Mouse (Mus musculus): Measurements from ENCODE around the gene Actr5. TPM values are rescaled to one million over a fixed set of nuclear protein-coding genes. Genes with fewer than 3 reads are reported as not detected.

Gene Actr5
- polyA plus RNA-seq, 1 experiment from 2014 or later, result 8.7 TPM

DNA sequence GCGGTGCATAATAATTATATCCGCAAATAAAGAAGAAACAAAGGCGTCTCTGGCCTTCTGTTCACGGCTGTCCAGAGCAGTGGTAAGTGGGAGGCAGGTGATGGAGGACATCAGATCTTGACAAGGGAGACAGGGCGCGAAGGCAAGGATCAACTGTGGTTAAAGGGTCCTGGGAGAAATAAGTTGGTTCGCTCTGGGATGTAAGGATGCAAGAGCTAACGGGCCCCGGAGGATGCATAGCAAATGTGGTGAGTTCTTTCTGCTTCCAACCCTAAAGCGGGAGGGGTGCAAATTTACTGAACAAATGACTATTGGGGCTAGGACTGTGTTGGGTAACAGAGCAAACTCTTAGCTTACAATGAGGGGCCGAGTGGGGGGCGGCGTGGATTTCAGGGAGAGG is 9.0 kb upstream of the Actr5 start:
- H3K4me1 ChIP-seq, result peaks cover 5% of the 10 kb centered on the region
- H3K9me3 ChIP-seq, result no peaks in the 10 kb centered on the region
- H3K4me2 ChIP-seq, result no peak overlapping the region
- peaks cover 90% of the 10 kb centered on the region for H3K27me3 ChIP-seq (replicated peaks)
- no peak for ATAC-seq (ENCODE audit: insufficient read depth, low FRiP score, low read depth)
- 3% methylated on average over 13 of the region's 13 CpGs for WGBS
- H3K4me3 ChIP-seq (replicated peaks), result no peak overlapping the region
- no peak overlapping the region for H3K27ac ChIP-seq
- no peak overlapping the region for H3K9ac ChIP-seq
- H3K36me3 ChIP-seq, result no peaks in the 10 kb centered on the region

DNA sequence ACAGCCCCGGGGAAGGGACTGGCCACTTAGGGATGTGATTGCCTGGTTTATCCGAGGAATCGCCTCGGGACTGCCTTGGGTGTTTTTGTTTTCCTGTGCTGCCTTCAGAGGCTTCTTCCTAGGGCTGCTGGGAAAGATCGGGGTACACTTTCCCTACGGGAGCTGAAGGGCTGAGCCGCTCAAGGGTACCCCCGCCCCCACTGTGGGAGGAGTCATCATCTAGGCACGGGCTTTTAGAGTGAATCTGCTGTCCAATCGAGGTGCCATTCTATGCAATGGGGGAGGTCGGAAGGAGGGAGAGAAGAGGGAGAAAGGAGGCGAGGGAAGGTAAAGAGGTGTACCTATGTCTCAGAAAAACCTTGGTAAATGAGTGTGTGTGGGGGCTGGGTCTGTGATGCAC is 8.4 kb upstream of the Actr5 start:
- no peak for ATAC-seq (ENCODE audit: insufficient read depth, low FRiP score, low read depth)
- no peak overlapping the region for H3K4me2 ChIP-seq
- H3K27ac ChIP-seq, result no peak overlapping the region
- H3K36me3 ChIP-seq, result no peaks in the 10 kb centered on the region
- no peak overlapping the region for H3K9ac ChIP-seq
- WGBS, result 1% methylated on average over 12 of the region's 12 CpGs
- H3K9me3 ChIP-seq, result no peaks in the 10 kb centered on the region
- peaks cover 84% of the 10 kb centered on the region for H3K27me3 ChIP-seq (replicated peaks)
- peaks cover 4% of the 10 kb centered on the region; the same call in 1 of the 2 replicates for H3K4me1 ChIP-seq
- no peak overlapping the region for H3K4me3 ChIP-seq (replicated peaks)

DNA sequence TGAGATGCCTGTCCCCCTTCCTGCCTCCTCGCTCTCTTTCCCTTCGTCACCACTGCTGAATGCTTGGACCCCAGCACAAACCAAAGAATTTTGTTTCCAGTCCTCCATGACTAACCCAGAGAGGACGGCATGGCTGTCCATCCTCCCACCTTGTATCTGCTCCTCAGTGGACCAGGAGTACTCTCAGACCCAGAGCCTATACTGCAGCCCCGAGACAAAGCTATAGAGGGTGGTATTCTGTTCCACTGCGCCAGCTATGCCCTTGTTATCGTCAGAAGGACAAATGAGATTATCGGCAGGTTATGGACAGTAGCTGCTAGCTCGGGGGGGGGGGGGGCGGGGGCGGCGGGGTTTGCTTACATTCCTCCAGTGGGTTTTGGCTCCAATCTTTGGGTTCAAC is 7.9 kb upstream of the Actr5 start:
- Histone ChIP-seq H3K9ac (no peak overlapping the region), H3K4me2 (no peak overlapping the region), H3K4me1 (peaks cover 4% of the 10 kb centered on the region; the same call in 1 of the 2 replicates), H3K4me3 (replicated peaks) (no peak overlapping the region), H3K27ac (no peak overlapping the region), H3K9me3 (no peaks in the 10 kb centered on the region), H3K36me3 (no peaks in the 10 kb centered on the region), H3K27me3 (replicated peaks) (peaks cover 79% of the 10 kb centered on the region)
- WGBS, result 12% methylated on average over 11 of the region's 11 CpGs
- ATAC-seq (ENCODE audit: insufficient read depth, low FRiP score, low read depth), result no peak

DNA sequence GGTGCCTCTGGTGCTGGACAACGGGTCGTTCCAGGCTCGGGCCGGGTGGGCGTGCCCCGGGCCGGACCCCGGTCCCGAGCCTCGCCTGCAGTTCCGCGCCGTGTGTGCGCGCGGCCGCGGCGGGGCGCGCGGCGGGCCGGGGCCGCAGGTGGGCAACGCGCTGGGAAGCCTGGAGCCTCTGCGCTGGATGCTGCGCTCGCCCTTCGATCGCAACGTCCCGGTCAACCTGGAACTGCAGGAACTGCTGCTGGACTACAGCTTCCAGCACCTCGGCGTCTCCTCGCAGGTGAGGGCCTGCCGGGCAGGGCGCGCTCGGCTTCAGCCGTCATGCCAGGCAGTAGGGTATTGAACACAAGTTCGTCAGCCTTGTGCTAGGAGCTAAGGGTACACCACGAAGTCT is 543 bp downstream of the Actr5 start:
- H3K4me3 ChIP-seq (replicated peaks), result peak overlapping the region; percentile 64
- WGBS, result under 1% methylated on average over 44 of the region's 44 CpGs
- H3K27ac ChIP-seq, result peak overlapping the region; percentile 95
- H3K4me2 ChIP-seq, result peak overlapping the region; percentile 59
- no peaks in the 10 kb centered on the region for H3K9me3 ChIP-seq
- peaks cover 21% of the 10 kb centered on the region for H3K36me3 ChIP-seq
- peak overlapping the region; percentile 67 for H3K9ac ChIP-seq
- 0 out of 2 replicates have a peak, but pooled peaks cover 7% of the 10 kb centered on the region for H3K4me1 ChIP-seq
- peak; percentile 69 for ATAC-seq (ENCODE audit: insufficient read depth, low FRiP score, low read depth)
- H3K27me3 ChIP-seq (replicated peaks), result no peaks in the 10 kb centered on the region; the same call in 1 of the 2 replicates

DNA sequence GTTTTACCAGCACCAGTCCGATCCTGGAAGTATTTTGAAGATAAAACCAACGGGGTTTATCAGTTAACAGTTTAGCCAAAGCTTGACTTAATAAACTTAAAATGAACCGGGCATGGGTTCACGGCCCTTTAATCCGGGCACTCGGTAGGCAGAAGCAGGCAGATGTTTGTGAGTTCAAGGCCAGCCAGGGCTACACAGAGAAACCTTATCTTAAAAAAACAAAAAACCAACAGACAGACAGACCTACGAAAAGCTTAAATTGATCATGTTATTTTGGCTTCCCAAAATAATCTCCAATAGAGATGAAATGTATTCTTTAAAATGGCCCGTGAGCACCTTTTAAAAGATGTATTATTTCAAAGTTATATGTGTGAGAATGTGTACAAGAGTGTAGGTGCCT is 1.0 kb downstream of the Actr5 start:
- Histone ChIP-seq H3K9ac (peak overlapping the region; percentile 67; the same call in 1 of the 2 replicates), H3K27ac (no peak overlapping the region)

DNA sequence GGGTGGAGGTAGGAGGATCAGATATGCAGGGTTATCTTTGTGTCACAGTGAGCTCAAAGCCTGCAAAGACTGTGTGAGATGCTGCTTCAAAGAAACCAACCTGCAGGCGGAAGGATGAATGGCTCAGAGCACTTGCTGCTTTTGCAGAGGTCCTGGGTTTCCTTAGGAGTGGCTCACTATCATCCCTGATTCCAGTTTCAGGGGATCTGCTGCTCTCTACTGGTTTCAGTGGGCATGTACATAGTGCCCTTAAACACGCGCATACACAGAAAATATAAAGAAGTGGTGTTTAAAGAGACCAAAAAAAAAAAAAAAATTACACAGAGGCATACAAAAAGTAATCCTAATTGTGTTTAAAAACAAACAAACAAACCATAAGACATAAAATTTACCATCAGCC is 4.2 kb downstream of the Actr5 start:
- WGBS, result 79% methylated on average over 3 of the region's 3 CpGs

More for the DNA sequence above, 1.0 kb downstream of the Actr5 start:
- Histone ChIP-seq H3K36me3 (peaks cover 21% of the 10 kb centered on the region), H3K4me3 (replicated peaks) (peak overlapping the region; percentile 64), H3K9me3 (no peaks in the 10 kb centered on the region), H3K4me1 (0 out of 2 replicates have a peak, but pooled peaks cover 7% of the 10 kb centered on the region), H3K4me2 (peak overlapping the region; percentile 59), H3K27me3 (replicated peaks) (no peaks in the 10 kb centered on the region)
- WGBS, result 29% methylated on average over 8 of the region's 8 CpGs
- ATAC-seq (ENCODE audit: insufficient read depth, low FRiP score, low read depth), result no peak

DNA sequence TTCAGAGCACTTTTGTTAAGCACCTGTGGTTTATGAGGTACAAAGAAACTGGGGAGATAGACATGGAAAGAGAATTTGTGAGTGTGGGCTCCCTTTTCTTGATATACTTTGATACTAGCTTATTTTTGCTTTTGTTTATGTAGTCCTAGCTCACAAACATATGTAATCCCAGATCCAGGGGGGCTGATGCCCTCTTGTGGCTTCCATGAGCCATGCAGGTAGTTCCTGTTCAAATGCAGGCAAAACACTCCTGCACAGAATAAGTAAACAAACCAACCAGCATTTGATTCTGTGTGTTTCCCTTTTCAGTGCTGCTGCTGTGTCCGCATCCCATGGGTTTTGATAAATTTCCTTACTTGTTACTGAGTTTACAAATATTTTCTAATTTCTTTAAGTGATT is 4.7 kb downstream of the Actr5 start:
- peaks cover 50% of the 10 kb centered on the region for H3K36me3 ChIP-seq

More for the DNA sequence above, 4.2 kb downstream of the Actr5 start:
- Histone ChIP-seq H3K4me2 (no peak overlapping the region), H3K27ac (no peak overlapping the region), H3K27me3 (replicated peaks) (no peaks in the 10 kb centered on the region), H3K36me3 (peaks cover 50% of the 10 kb centered on the region), H3K9me3 (no peaks in the 10 kb centered on the region), H3K9ac (no peak overlapping the region), H3K4me3 (replicated peaks) (no peak overlapping the region), H3K4me1 (0 out of 2 replicates have a peak, but pooled peaks cover 7% of the 10 kb centered on the region)
- no peak for ATAC-seq (ENCODE audit: insufficient read depth, low FRiP score, low read depth)

DNA sequence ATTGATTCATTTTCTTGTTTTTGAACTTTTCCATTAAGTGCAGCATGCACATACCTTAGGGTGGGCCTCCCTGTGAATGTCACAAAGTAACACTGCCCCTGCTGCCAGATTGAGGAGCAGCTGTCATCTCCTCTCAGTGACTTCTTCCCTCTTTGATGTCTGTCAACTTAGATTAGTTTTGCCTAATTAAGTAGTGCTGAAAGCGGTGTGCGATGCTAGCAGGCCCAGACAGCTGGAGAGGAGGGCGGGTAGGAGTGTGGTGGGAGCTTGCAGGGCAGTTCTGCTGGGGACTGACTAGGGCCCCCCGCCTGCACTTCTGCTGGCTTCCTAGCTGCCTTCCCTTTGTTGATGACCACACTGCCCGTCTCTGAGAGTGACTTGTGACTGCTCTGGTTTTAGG is 7.2 kb downstream of the Actr5 start:
- H3K36me3 ChIP-seq, result peaks cover 69% of the 10 kb centered on the region
- H3K27me3 ChIP-seq (replicated peaks), result no peaks in the 10 kb centered on the region
- no peaks in the 10 kb centered on the region for H3K9me3 ChIP-seq
- H3K9ac ChIP-seq, result no peak overlapping the region
- 88% methylated on average over 5 of the region's 5 CpGs for WGBS
- H3K27ac ChIP-seq, result no peak overlapping the region
- no peaks in the 10 kb centered on the region for H3K4me1 ChIP-seq
- no peak overlapping the region for H3K4me2 ChIP-seq
- no peak overlapping the region for H3K4me3 ChIP-seq (replicated peaks)
- ATAC-seq (ENCODE audit: insufficient read depth, low FRiP score, low read depth), result no peak

More for the DNA sequence above, 4.7 kb downstream of the Actr5 start:
- Histone ChIP-seq H3K27me3 (replicated peaks) (no peaks in the 10 kb centered on the region), H3K4me2 (no peak overlapping the region), H3K9ac (no peak overlapping the region), H3K9me3 (no peaks in the 10 kb centered on the region), H3K4me3 (replicated peaks) (no peak overlapping the region), H3K27ac (no peak overlapping the region), H3K4me1 (0 out of 2 replicates have a peak, but pooled peaks cover 7% of the 10 kb centered on the region)
- ATAC-seq (ENCODE audit: insufficient read depth, low FRiP score, low read depth), result no peak
- 60% methylated on average over 1 of the region's 1 CpGs for WGBS

DNA sequence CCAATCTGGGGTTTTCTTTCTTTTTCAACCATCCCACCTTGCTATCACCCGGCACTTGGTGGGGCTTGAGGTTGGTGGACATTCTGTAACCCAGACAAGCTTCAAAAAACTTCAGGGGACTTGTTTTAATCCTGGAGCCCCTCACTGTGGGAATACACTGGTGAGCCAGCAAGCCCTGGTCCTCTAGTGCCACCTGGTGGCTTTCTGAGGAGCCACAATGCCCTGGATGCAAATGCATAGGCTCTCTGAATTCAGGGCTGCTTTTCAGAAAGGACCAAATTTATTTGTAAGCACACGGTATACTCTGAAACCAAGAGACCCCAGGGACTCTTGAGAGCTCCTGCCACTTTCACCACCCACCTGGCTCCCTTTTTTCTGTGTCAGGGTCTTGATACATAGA is 17.2 kb downstream of the Actr5 start:
- H3K27me3 ChIP-seq (replicated peaks), result no peaks in the 10 kb centered on the region
- H3K4me3 ChIP-seq (replicated peaks), result no peak overlapping the region
- no peak overlapping the region for H3K4me2 ChIP-seq
- 15% methylated on average over 2 of the region's 2 CpGs for WGBS
- H3K9ac ChIP-seq, result no peak overlapping the region
- H3K27ac ChIP-seq, result no peak overlapping the region
- no peaks in the 10 kb centered on the region for H3K4me1 ChIP-seq
- peaks cover 30% of the 10 kb centered on the region for H3K36me3 ChIP-seq
- peak; percentile 53; the same call in 1 of the 2 replicates for ATAC-seq (ENCODE audit: insufficient read depth, low FRiP score, low read depth)
- H3K9me3 ChIP-seq, result no peaks in the 10 kb centered on the region

DNA sequence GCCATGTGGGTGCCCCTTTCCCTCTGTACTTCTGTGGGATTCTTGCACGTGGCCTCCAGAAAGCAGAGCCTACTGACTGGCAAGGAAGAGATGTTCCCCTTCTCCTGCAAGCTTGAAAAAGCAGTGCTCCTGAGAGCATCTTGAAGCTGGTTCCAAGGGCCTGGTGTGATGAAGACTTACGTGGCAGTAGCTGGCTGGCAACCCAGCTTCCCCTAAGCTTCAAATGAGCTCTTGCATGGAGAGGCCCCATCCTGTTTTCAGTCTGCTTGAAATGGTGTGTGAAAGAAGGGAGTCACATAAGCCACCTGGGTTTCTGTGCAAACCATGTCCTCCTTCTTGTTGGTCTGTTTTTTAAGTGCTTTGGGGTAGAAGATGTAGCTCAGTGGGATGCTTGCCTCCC is 17.9 kb downstream of the Actr5 start:
- 86% methylated on average over 2 of the region's 2 CpGs for WGBS
- no peak overlapping the region for H3K4me2 ChIP-seq
- no peak overlapping the region for H3K4me3 ChIP-seq (replicated peaks)
- H3K27me3 ChIP-seq (replicated peaks), result no peaks in the 10 kb centered on the region
- no peaks in the 10 kb centered on the region for H3K4me1 ChIP-seq
- no peaks in the 10 kb centered on the region for H3K9me3 ChIP-seq
- H3K9ac ChIP-seq, result no peak overlapping the region
- ATAC-seq (ENCODE audit: insufficient read depth, low FRiP score, low read depth), result no peak
- H3K27ac ChIP-seq, result no peak overlapping the region
- H3K36me3 ChIP-seq, result peaks cover 28% of the 10 kb centered on the region

DNA sequence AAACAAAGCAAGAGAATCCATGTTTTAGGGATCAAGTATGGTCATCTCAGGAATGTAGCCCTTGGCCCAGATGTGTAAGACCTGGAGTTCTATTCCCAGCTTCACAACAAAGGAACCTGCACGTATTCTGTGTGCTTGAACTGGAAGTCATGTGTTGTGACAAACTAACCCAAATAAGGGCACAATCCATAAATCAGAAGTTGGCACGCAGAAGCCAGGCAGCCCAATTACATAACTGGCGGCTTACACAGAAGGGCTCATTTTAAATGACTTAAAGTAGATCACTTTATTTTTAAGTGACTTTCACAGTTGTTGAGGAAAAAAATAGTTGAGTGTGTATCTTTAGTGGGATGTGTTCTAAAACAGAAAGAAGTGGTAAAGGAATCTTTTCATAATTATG is 19.1 kb downstream of the Actr5 start:
- WGBS, result 64% methylated on average over 3 of the region's 3 CpGs
- peaks cover 16% of the 10 kb centered on the region for H3K36me3 ChIP-seq
- H3K9me3 ChIP-seq, result no peaks in the 10 kb centered on the region
- no peaks in the 10 kb centered on the region for H3K4me1 ChIP-seq
- no peak overlapping the region for H3K4me2 ChIP-seq
- H3K4me3 ChIP-seq (replicated peaks), result no peak overlapping the region
- ATAC-seq (ENCODE audit: insufficient read depth, low FRiP score, low read depth), result no peak
- H3K27me3 ChIP-seq (replicated peaks), result no peaks in the 10 kb centered on the region
- H3K9ac ChIP-seq, result no peak overlapping the region
- no peak overlapping the region for H3K27ac ChIP-seq

DNA sequence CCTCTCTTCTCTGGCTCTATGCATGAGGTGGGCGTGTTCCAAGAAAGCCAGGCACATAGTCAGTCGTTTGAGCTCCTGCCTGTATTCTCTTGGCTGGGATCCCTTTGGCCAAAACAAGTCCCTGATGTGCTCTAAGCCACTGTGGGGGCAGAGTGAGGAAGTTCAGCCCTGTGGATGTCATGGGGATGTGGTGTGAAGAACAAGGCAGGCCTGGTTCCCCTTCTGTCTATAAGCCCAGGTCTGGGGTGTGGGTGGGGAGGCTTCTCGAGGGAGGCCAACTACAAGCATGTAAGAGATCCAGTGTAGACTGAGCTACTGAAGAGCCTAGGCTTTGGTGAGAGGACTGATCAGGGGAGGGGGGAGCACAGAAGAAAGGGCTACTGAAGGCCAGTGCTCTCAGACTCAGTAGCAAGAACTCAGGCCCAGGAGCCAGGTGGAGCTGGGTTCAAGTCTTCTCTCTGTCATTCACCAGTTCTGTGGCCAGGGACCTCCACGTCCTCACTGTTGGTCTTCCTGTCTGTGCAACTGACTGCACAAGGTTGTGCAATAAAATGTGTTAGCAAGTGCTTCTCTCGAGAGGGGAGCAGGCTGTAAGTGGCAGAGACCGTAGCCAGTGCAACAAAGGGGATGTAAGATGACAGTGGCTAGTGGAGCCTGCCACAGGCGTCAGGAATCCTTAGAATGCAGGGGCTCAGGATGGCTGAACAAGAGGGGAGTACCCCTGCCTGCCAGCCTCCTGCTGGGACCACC is 26.6 kb downstream of the Actr5 start:
- Histone ChIP-seq H3K4me2 (no peak overlapping the region), H3K27ac (no peak overlapping the region), H3K4me1 (no peaks in the 10 kb centered on the region), H3K27me3 (replicated peaks) (no peaks in the 10 kb centered on the region), H3K9ac (no peak overlapping the region), H3K4me3 (replicated peaks) (no peak overlapping the region), H3K9me3 (no peaks in the 10 kb centered on the region), H3K36me3 (no peaks in the 10 kb centered on the region)
- WGBS, result 66% methylated on average over 7 of the region's 7 CpGs
- ATAC-seq (ENCODE audit: insufficient read depth, low FRiP score, low read depth), result no peak
